Mouse (Mus musculus): Measurements from ENCODE around the gene Impg1.

Impg1 gene

GRCm38 (mm10) chr9:80391002-80391401, 74.3 kb downstream of the Impg1 start:
- TF ChIP-seq NANOG (IDR thresholded peaks at IDR 0.05; ENCODE audit: borderline replicate concordance, low read length), result no peak
- TF ChIP-seq CTCF (conservative IDR thresholded peaks at IDR 0.05; ENCODE audit: low read length), result no peak
- TF ChIP-seq POU5F1 (IDR thresholded peaks at IDR 0.05; ENCODE audit: borderline replicate concordance, low read length), result no peak
- Histone ChIP-seq H3K27me3 (ENCODE audit: insufficient read depth, low read length) (no peaks in the 10 kb centered on the region), H3K4me3 (replicated peaks; ENCODE audit: low read length) (no peak overlapping the region), H3K36me3 (ENCODE audit: insufficient read depth, low read length) (no peaks in the 10 kb centered on the region), H3K9me3 (ENCODE audit: low read length) (no peaks in the 10 kb centered on the region), H3K4me1 (replicated peaks; ENCODE audit: low read depth, low read length) (peaks cover 8% of the 10 kb centered on the region; the same call in 1 of the 2 replicates)

GRCm38 (mm10) chr9:80387890-80388289, 77.4 kb downstream of the Impg1 start:
- Histone ChIP-seq H3K9me3 (ENCODE audit: low read length) (no peaks in the 10 kb centered on the region), H3K4me1 (replicated peaks; ENCODE audit: low read depth, low read length) (peaks cover 8% of the 10 kb centered on the region; the same call in 1 of the 2 replicates), H3K36me3 (ENCODE audit: insufficient read depth, low read length) (no peaks in the 10 kb centered on the region), H3K4me3 (replicated peaks; ENCODE audit: low read length) (no peak overlapping the region), H3K27me3 (ENCODE audit: insufficient read depth, low read length) (no peaks in the 10 kb centered on the region)
- no peak for TF ChIP-seq CTCF (conservative IDR thresholded peaks at IDR 0.05; ENCODE audit: low read length)
- no peak for TF ChIP-seq POU5F1 (IDR thresholded peaks at IDR 0.05; ENCODE audit: borderline replicate concordance, low read length)
- no peak for TF ChIP-seq NANOG (IDR thresholded peaks at IDR 0.05; ENCODE audit: borderline replicate concordance, low read length)

- Histone ChIP-seq H3K4me3 (replicated peaks; ENCODE audit: low read length) (no peak overlapping the region), H3K36me3 (ENCODE audit: insufficient read depth, low read length) (no peaks in the 10 kb centered on the region)
Measured at GRCm38 (mm10) chr9:80386492-80386891, 78.8 kb downstream of the Impg1 start.

GRCm38 (mm10) chr9:80386000-80386399, 79.3 kb downstream of the Impg1 start:
- Histone ChIP-seq H3K4me3 (replicated peaks; ENCODE audit: low read length) (no peak overlapping the region), H3K27me3 (ENCODE audit: insufficient read depth, low read length) (no peaks in the 10 kb centered on the region), H3K36me3 (ENCODE audit: insufficient read depth, low read length) (no peaks in the 10 kb centered on the region), H3K9me3 (ENCODE audit: low read length) (no peaks in the 10 kb centered on the region), H3K4me1 (replicated peaks; ENCODE audit: low read depth, low read length) (peaks cover 2% of the 10 kb centered on the region; the same call in 1 of the 2 replicates)
- peak; percentile 99 for TF ChIP-seq CTCF (conservative IDR thresholded peaks at IDR 0.05; ENCODE audit: low read length)
- no peak for TF ChIP-seq NANOG (IDR thresholded peaks at IDR 0.05; ENCODE audit: borderline replicate concordance, low read length)
- no peak for TF ChIP-seq POU5F1 (IDR thresholded peaks at IDR 0.05; ENCODE audit: borderline replicate concordance, low read length)

More at GRCm38 (mm10) chr9:80386492-80386891, 78.8 kb downstream of the Impg1 start:
- TF ChIP-seq NANOG (IDR thresholded peaks at IDR 0.05; ENCODE audit: borderline replicate concordance, low read length) (no peak), POU5F1 (IDR thresholded peaks at IDR 0.05; ENCODE audit: borderline replicate concordance, low read length) (no peak), CTCF (conservative IDR thresholded peaks at IDR 0.05; ENCODE audit: low read length) (no peak)
- Histone ChIP-seq H3K9me3 (ENCODE audit: low read length) (no peaks in the 10 kb centered on the region), H3K27me3 (ENCODE audit: insufficient read depth, low read length) (no peaks in the 10 kb centered on the region), H3K4me1 (replicated peaks; ENCODE audit: low read depth, low read length) (peaks cover 7% of the 10 kb centered on the region; the same call in 1 of the 2 replicates)

- H3K27me3 ChIP-seq (ENCODE audit: insufficient read depth, low read length), result no peaks in the 10 kb centered on the region
- no peaks in the 10 kb centered on the region for H3K9me3 ChIP-seq (ENCODE audit: low read length)
- H3K4me1 ChIP-seq (replicated peaks; ENCODE audit: low read depth, low read length), result no peaks in the 10 kb centered on the region
- TF ChIP-seq NANOG (IDR thresholded peaks at IDR 0.05; ENCODE audit: borderline replicate concordance, low read length) (no peak), CTCF (conservative IDR thresholded peaks at IDR 0.05; ENCODE audit: low read length) (no peak), POU5F1 (IDR thresholded peaks at IDR 0.05; ENCODE audit: borderline replicate concordance, low read length) (no peak)
- no peaks in the 10 kb centered on the region for H3K36me3 ChIP-seq (ENCODE audit: insufficient read depth, low read length)
- H3K4me3 ChIP-seq (replicated peaks; ENCODE audit: low read length), result no peak overlapping the region
Measured at GRCm38 (mm10) chr9:80382711-80383110, 82.6 kb downstream of the Impg1 start.

GRCm38 (mm10) chr9:80380078-80380645, 85.1 kb downstream of the Impg1 start:
- no peak overlapping the region for H3K4me3 ChIP-seq (replicated peaks; ENCODE audit: low read length)
- H3K27me3 ChIP-seq (ENCODE audit: insufficient read depth, low read length), result no peaks in the 10 kb centered on the region
- H3K9me3 ChIP-seq (ENCODE audit: low read length), result no peaks in the 10 kb centered on the region
- no peaks in the 10 kb centered on the region for H3K36me3 ChIP-seq (ENCODE audit: insufficient read depth, low read length)
- H3K4me1 ChIP-seq (replicated peaks; ENCODE audit: low read depth, low read length), result no peaks in the 10 kb centered on the region
- TF ChIP-seq CTCF (conservative IDR thresholded peaks at IDR 0.05; ENCODE audit: low read length) (no peak), POU5F1 (IDR thresholded peaks at IDR 0.05; ENCODE audit: borderline replicate concordance, low read length) (no peak), NANOG (IDR thresholded peaks at IDR 0.05; ENCODE audit: borderline replicate concordance, low read length) (no peak)

- Histone ChIP-seq H3K9me3 (ENCODE audit: low read length) (peaks cover 3% of the 10 kb centered on the region; the same call in 1 of the 2 replicates), H3K27me3 (ENCODE audit: insufficient read depth, low read length) (no peaks in the 10 kb centered on the region), H3K36me3 (ENCODE audit: insufficient read depth, low read length) (no peaks in the 10 kb centered on the region), H3K4me1 (replicated peaks; ENCODE audit: low read depth, low read length) (no peaks in the 10 kb centered on the region), H3K4me3 (replicated peaks; ENCODE audit: low read length) (no peak overlapping the region)
- no peak for TF ChIP-seq NANOG (IDR thresholded peaks at IDR 0.05; ENCODE audit: borderline replicate concordance, low read length)
- TF ChIP-seq POU5F1 (IDR thresholded peaks at IDR 0.05; ENCODE audit: borderline replicate concordance, low read length), result no peak
- no peak for TF ChIP-seq CTCF (conservative IDR thresholded peaks at IDR 0.05; ENCODE audit: low read length)
Measured at GRCm38 (mm10) chr9:80374100-80374499, 91.2 kb downstream of the Impg1 start.

- Histone ChIP-seq H3K4me3 (replicated peaks; ENCODE audit: low read length) (no peak overlapping the region), H3K27me3 (ENCODE audit: insufficient read depth, low read length) (no peaks in the 10 kb centered on the region), H3K9me3 (ENCODE audit: low read length) (peaks cover 11% of the 10 kb centered on the region), H3K4me1 (replicated peaks; ENCODE audit: low read depth, low read length) (no peaks in the 10 kb centered on the region), H3K36me3 (ENCODE audit: insufficient read depth, low read length) (no peaks in the 10 kb centered on the region)
- TF ChIP-seq NANOG (IDR thresholded peaks at IDR 0.05; ENCODE audit: borderline replicate concordance, low read length) (no peak), CTCF (conservative IDR thresholded peaks at IDR 0.05; ENCODE audit: low read length) (no peak), POU5F1 (IDR thresholded peaks at IDR 0.05; ENCODE audit: borderline replicate concordance, low read length) (no peak)
Measured at GRCm38 (mm10) chr9:80373304-80373739, 92.0 kb downstream of the Impg1 start.

- H3K9me3 ChIP-seq (ENCODE audit: low read length), result peaks cover 21% of the 10 kb centered on the region
- no peaks in the 10 kb centered on the region for H3K36me3 ChIP-seq (ENCODE audit: insufficient read depth, low read length)
- H3K27me3 ChIP-seq (ENCODE audit: insufficient read depth, low read length), result no peaks in the 10 kb centered on the region; the same call in 1 of the 2 replicates
- TF ChIP-seq POU5F1 (IDR thresholded peaks at IDR 0.05; ENCODE audit: borderline replicate concordance, low read length) (no peak), NANOG (IDR thresholded peaks at IDR 0.05; ENCODE audit: borderline replicate concordance, low read length) (no peak)
- no peaks in the 10 kb centered on the region for H3K4me1 ChIP-seq (replicated peaks; ENCODE audit: low read depth, low read length)
- no peak overlapping the region for H3K4me3 ChIP-seq (replicated peaks; ENCODE audit: low read length)
Measured at GRCm38 (mm10) chr9:80368636-80369035, 96.6 kb downstream of the Impg1 start.
